8 mouse cellular contexts compared by ENCODE assay signal in the genomic region with DNA sequence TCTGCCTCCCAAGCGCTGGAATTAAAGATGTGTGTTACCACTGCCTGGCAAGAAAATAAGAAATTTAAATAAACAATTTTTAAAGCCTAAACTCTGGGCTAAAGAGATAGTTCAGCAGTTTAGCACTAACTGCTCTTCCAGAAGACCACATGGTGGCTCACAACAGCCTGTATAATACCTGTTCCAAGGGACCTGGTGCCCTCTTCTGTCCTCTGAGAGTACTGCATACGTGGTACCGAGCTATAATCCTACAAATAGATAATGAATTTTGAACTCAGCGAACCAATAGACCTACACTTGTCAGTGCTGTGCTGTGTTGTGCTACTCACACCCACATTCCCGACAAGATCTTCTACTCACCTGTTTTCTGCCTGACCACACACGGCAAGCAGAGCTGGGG. TPM values are rescaled to one million over a fixed set of nuclear protein-coding genes. Genes with fewer than 3 reads are reported as not detected.
A peak's percentile ranks its signal among the peaks of the same experiment; 100 is the strongest.
DNase-seq lines count a peak whose midpoint lies in the region; ATAC-seq and TF ChIP-seq lines count a peak whose summit lies in the region.

No protein-coding gene starts in this region.

- no peaks in the 10 kb centered on the region for H3K27me3 ChIP-seq in thymus, adult 2 months (ENCODE audit: control insufficient read depth, insufficient read depth, low read length)
- no peaks in the 10 kb centered on the region for H3K27me3 ChIP-seq in intestine, embryonic 14.5 days (replicated peaks; ENCODE audit: control insufficient read depth, insufficient read depth, low read length)
- no peaks in the 10 kb centered on the region for H3K27me3 ChIP-seq in limb, embryonic 13.5 days
- no peaks in the 10 kb centered on the region for H3K27me3 ChIP-seq in midbrain, embryonic 14.5 days (ENCODE audit: control insufficient read depth, insufficient read depth, low read length)

- H3K36me3 ChIP-seq in thymus, adult 2 months (ENCODE audit: control insufficient read depth, insufficient read depth, low read length): no peaks in the 10 kb centered on the region
- H3K36me3 ChIP-seq in intestine, embryonic 14.5 days (ENCODE audit: control insufficient read depth, insufficient read depth, low read length): no peaks in the 10 kb centered on the region
- no peaks in the 10 kb centered on the region for H3K36me3 ChIP-seq in limb, embryonic 13.5 days
- no peaks in the 10 kb centered on the region for H3K36me3 ChIP-seq in midbrain, embryonic 14.5 days (ENCODE audit: control insufficient read depth, insufficient read depth, low read length)

- ATAC-seq in intestine, embryonic 14.5 days (replicated peaks; ENCODE audit: low FRiP score, low TSS enrichment, low read depth): peak; percentile 62
- ATAC-seq in limb, embryonic 13.5 days (ENCODE audit: low FRiP score, low read depth): peak; percentile 71; the same call in 1 of the 2 replicates
- no peak for ATAC-seq in midbrain, embryonic 14.5 days (ENCODE audit: low FRiP score, low TSS enrichment)

- H3K4me2 ChIP-seq in intestine, embryonic 14.5 days (ENCODE audit: low read length): no peak overlapping the region
- no peak overlapping the region for H3K4me2 ChIP-seq in limb, embryonic 13.5 days (replicated peaks)
- no peak overlapping the region for H3K4me2 ChIP-seq in midbrain, embryonic 14.5 days (ENCODE audit: low read length)

- no peak overlapping the region for H3K9ac ChIP-seq in intestine, embryonic 14.5 days (ENCODE audit: low read length)
- no peak overlapping the region for H3K9ac ChIP-seq in limb, embryonic 13.5 days
- H3K9ac ChIP-seq in midbrain, embryonic 14.5 days (replicated peaks; ENCODE audit: low read length): no peak overlapping the region

- TF ChIP-seq POLR2A in thymus, adult 2 months (IDR thresholded peaks at IDR 0.05; ENCODE audit: control insufficient read depth, extremely low read depth, insufficient read depth, low read length, poor library complexity): no peak

- H3K27ac ChIP-seq in thymus, adult 2 months (ENCODE audit: control insufficient read depth, insufficient read depth, low read length): no peak overlapping the region
- no peak overlapping the region for H3K27ac ChIP-seq in intestine, embryonic 14.5 days (ENCODE audit: low read depth)
- H3K27ac ChIP-seq in limb, embryonic 13.5 days: no peak overlapping the region
- no peak overlapping the region for H3K27ac ChIP-seq in midbrain, embryonic 14.5 days (replicated peaks; ENCODE audit: low read depth, low read length)

- no peaks in the 10 kb centered on the region for H3K4me1 ChIP-seq in thymus, adult 2 months (replicated peaks; ENCODE audit: control insufficient read depth, insufficient read depth, low read length)
- no peaks in the 10 kb centered on the region for H3K4me1 ChIP-seq in intestine, embryonic 14.5 days (replicated peaks; ENCODE audit: control insufficient read depth, insufficient read depth, low read length)
- H3K4me1 ChIP-seq in limb, embryonic 13.5 days: 0 out of 2 replicates have a peak, but pooled peaks cover 3% of the 10 kb centered on the region
- H3K4me1 ChIP-seq in midbrain, embryonic 14.5 days (ENCODE audit: control insufficient read depth, insufficient read depth, low read length): no peaks in the 10 kb centered on the region

- 6% methylated on average over 6 of the region's 6 CpGs for WGBS in thymus, adult 2 months
- WGBS in intestine, embryonic 14.5 days: 11% methylated on average over 6 of the region's 6 CpGs
- WGBS in limb, embryonic 13.5 days: 12% methylated on average over 6 of the region's 6 CpGs
- 13% methylated on average over 6 of the region's 6 CpGs for WGBS in midbrain, embryonic 14.5 days

- no peak overlapping the region for H3K4me3 ChIP-seq in thymus, adult 2 months (ENCODE audit: control insufficient read depth, insufficient read depth, low read length)
- no peak overlapping the region for H3K4me3 ChIP-seq in intestine, embryonic 14.5 days (ENCODE audit: low read depth, low read length)
- no peak overlapping the region for H3K4me3 ChIP-seq in limb, embryonic 13.5 days
- no peak overlapping the region for H3K4me3 ChIP-seq in midbrain, embryonic 14.5 days (replicated peaks; ENCODE audit: low read depth, low read length)

- TF ChIP-seq CTCF in thymus, adult 2 months (IDR thresholded peaks at IDR 0.05; ENCODE audit: borderline replicate concordance, control insufficient read depth, extremely low read depth, insufficient read depth, low read length, poor library complexity): no peak

- DNase-seq in thymus, adult 2 months: peak; percentile 79
- no peak for DNase-seq in thymus, adult 18-20 months
- peak; percentile 85 for DNase-seq in cerebellum, adult 9-10 months
- DNase-seq in frontal cortex, postnatal 36 days (ENCODE audit: low spot score in 2 of 2): peak; percentile 45 to 81
- peak; percentile 87 for DNase-seq in intestine, embryonic 14.5 days (ENCODE audit: low spot score)
- peak; percentile 88 for DNase-seq in midbrain, embryonic 14.5 days
- peak; percentile 68 to 78 for DNase-seq in spleen, postnatal 36 days (ENCODE audit: low spot score in 2 of 2)

- H3K9me3 ChIP-seq in intestine, embryonic 14.5 days (ENCODE audit: control insufficient read depth, low read length): no peaks in the 10 kb centered on the region
- H3K9me3 ChIP-seq in limb, embryonic 13.5 days: no peaks in the 10 kb centered on the region
- no peaks in the 10 kb centered on the region for H3K9me3 ChIP-seq in midbrain, embryonic 14.5 days (ENCODE audit: control insufficient read depth, low read length)

RNA-seq across cellular contexts. Expression of a gene that starts 5.8 kb away (rescaled TPM):
- 9.0 and 9.2 TPM in 2 replicates for polyA plus RNA-seq in thymus, adult 2 months (2012; rRNA removed)
- 38.9 and 41.2 TPM in 2 replicates for polyA plus RNA-seq in intestine, embryonic 14.5 days (2014; fragmentation: Nextera tagmentation; extraction: Ambion mirVana)
- polyA plus RNA-seq in limb, embryonic 13.5 days (2015; fragmentation: Nextera tagmentation; extraction: Ambion mirVana): 53.0 and 54.0 TPM in 2 replicates
- polyA plus RNA-seq in midbrain, embryonic 14.5 days (2014; fragmentation: Nextera tagmentation; extraction: Ambion mirVana): 138 and 157 TPM in 2 replicates

RNA-seq across cellular contexts. Expression of a gene that starts 12.2 kb away (rescaled TPM):
- polyA plus RNA-seq in thymus, adult 2 months (2012; rRNA removed): 3.2 and 4.4 TPM in 2 replicates
- polyA plus RNA-seq in intestine, embryonic 14.5 days (2014; fragmentation: Nextera tagmentation; extraction: Ambion mirVana): 23.0 and 24.2 TPM in 2 replicates
- polyA plus RNA-seq in limb, embryonic 13.5 days (2015; fragmentation: Nextera tagmentation; extraction: Ambion mirVana): 13.5 and 13.7 TPM in 2 replicates
- 23.2 and 23.5 TPM in 2 replicates for polyA plus RNA-seq in midbrain, embryonic 14.5 days (2014; fragmentation: Nextera tagmentation; extraction: Ambion mirVana)

RNA-seq across cellular contexts. Expression of a gene that starts 20.7 kb away (rescaled TPM):
- polyA plus RNA-seq in thymus, adult 2 months (2012; rRNA removed): 25.4 and 27.0 TPM in 2 replicates
- polyA plus RNA-seq in intestine, embryonic 14.5 days (2014; fragmentation: Nextera tagmentation; extraction: Ambion mirVana): 71.7 and 75.6 TPM in 2 replicates
- 56.9 and 63.3 TPM in 2 replicates for polyA plus RNA-seq in limb, embryonic 13.5 days (2015; fragmentation: Nextera tagmentation; extraction: Ambion mirVana)
- polyA plus RNA-seq in midbrain, embryonic 14.5 days (2014; fragmentation: Nextera tagmentation; extraction: Ambion mirVana): 49.3 and 64.2 TPM in 2 replicates

RNA-seq across cellular contexts. Expression of a gene that starts 21.5 kb away (rescaled TPM):
- 148 and 178 TPM in 2 replicates for polyA plus RNA-seq in thymus, adult 2 months (2012; rRNA removed)
- polyA plus RNA-seq in intestine, embryonic 14.5 days (2014; fragmentation: Nextera tagmentation; extraction: Ambion mirVana): 281 and 309 TPM in 2 replicates
- polyA plus RNA-seq in limb, embryonic 13.5 days (2015; fragmentation: Nextera tagmentation; extraction: Ambion mirVana): 426 and 428 TPM in 2 replicates
- 217 and 224 TPM in 2 replicates for polyA plus RNA-seq in midbrain, embryonic 14.5 days (2014; fragmentation: Nextera tagmentation; extraction: Ambion mirVana)

RNA-seq across cellular contexts. Expression of a gene that starts 21.6 kb away (rescaled TPM):
- polyA plus RNA-seq in thymus, adult 2 months (2012; rRNA removed): 31.1 and 43.4 TPM in 2 replicates
- 27.5 and 30.4 TPM in 2 replicates for polyA plus RNA-seq in intestine, embryonic 14.5 days (2014; fragmentation: Nextera tagmentation; extraction: Ambion mirVana)
- 30.3 and 35.8 TPM in 2 replicates for polyA plus RNA-seq in limb, embryonic 13.5 days (2015; fragmentation: Nextera tagmentation; extraction: Ambion mirVana)
- polyA plus RNA-seq in midbrain, embryonic 14.5 days (2014; fragmentation: Nextera tagmentation; extraction: Ambion mirVana): 52.3 and 56.3 TPM in 2 replicates

Comparison
In these comparisons a context has a peak if more than half of its experiments do, and no peak if none do; other contexts are left out.
1. DNase-seq: peak in thymus, adult 2 months (single experiment), cerebellum, adult 9-10 months (single experiment), frontal cortex, postnatal 36 days (2 of 2), intestine, embryonic 14.5 days (single experiment), midbrain, embryonic 14.5 days (single experiment) and spleen, postnatal 36 days (2 of 2); none in thymus, adult 18-20 months (0 of 2).